Mouse (Mus musculus) hindbrain, postnatal 0 days (tissue): Measurements from ENCODE around the gene Vps11. TPM values are rescaled to one million over a fixed set of nuclear protein-coding genes. Genes with fewer than 3 reads are reported as not detected.
"Not testable (repeated sequence)": the region's sequence is repeated elsewhere in the genome, so short reads cannot be mapped to it uniquely, and the experiment has no call there.

ENCODE experiments used
- ATAC-seq: fragments of 200-750 bp; cut with Nextera tagmentation; 2 replicates; pipeline ENCODE4 v1.8.0; 2017; ENCODE audit warnings: mild to moderate bottlenecking, moderate TSS enrichment, moderate library complexity
- DNase-seq: peaks from one replicate; pipeline ENCODE4 v3.0.0-alpha.2; 2015; ENCODE audit warnings: low spot score
- H3K27ac ChIP-seq: fragments of 300-500 bp; sonication (generic); 2 replicates; pipeline ENCODE4 v1.5.1; 2014; ENCODE audit warnings: mild to moderate bottlenecking
- H3K27me3 ChIP-seq: fragments of 300-500 bp; sonication (generic); 2 replicates; pipeline ENCODE4 v1.6.1; 2014; ENCODE audit warnings: low read length, mixed read lengths; ENCODE audit not compliant: insufficient read depth
- H3K36me3 ChIP-seq: fragments of 300-500 bp; sonication (generic); 2 replicates; pipeline ENCODE4 v1.6.1; 2014; ENCODE audit warnings: low read length, mixed read lengths; ENCODE audit not compliant: insufficient read depth
- H3K4me1 ChIP-seq: fragments of 300-500 bp; sonication (generic); 2 replicates; pipeline ENCODE4 v1.6.1; 2014; ENCODE audit warnings: antibody characterized with exemption, low read length, mixed read lengths; ENCODE audit not compliant: insufficient read depth
- H3K4me2 ChIP-seq: fragments of 300-500 bp; sonication (generic); 2 replicates; pipeline ENCODE4 v1.6.1; 2014; ENCODE audit warnings: low read depth, mild to moderate bottlenecking, low read length, moderate library complexity, mixed read lengths
- H3K4me3 ChIP-seq: fragments of 300-500 bp; sonication (generic); 2 replicates; pipeline ENCODE4 v1.5.1; 2014; ENCODE audit warnings: low read length
- H3K9ac ChIP-seq: fragments of 300-500 bp; sonication (generic); replicated peaks from 2 replicates; pipeline ENCODE4 v1.6.1; 2014; ENCODE audit warnings: mild to moderate bottlenecking, low read length, moderate library complexity, mixed read lengths
- H3K9me3 ChIP-seq: fragments of 300-500 bp; sonication (generic); 2 replicates; pipeline ENCODE4 v1.6.1; 2016; ENCODE audit warnings: low read length, mixed read lengths
- CTCF ChIP-seq: IDR thresholded peaks from 2 replicates; pipeline ENCODE4 v1.5.1; 2016; ENCODE audit warnings: antibody characterized with exemption, control low read depth, low read depth
- whole genome bisulfite sequencing: fragments of 180-500 bp; shearing (Covaris S2); extraction: QIAGEN DNeasy Blood & Tissue Kit; methylation state at CpG from one replicate; pipeline ENCODE4 v1.1.7; 2014; 5-methylcytosine and 5-hydroxymethylcytosine counted together
- microRNA-seq, 2 experiments: library from miRNA; unstranded; fragments of <30 nt; microRNA quantifications; one replicate each; pipeline ENCODE4; 2016
- polyA plus RNA-seq: library from polyadenylated mRNA; unstranded; fragments of >200 nt; fragmentation: Nextera tagmentation; extraction: Ambion mirVana; gene quantifications from 2 replicates; pipeline ENCODE4 v1.2.1, GENCODE M21; 2015
- total RNA-seq: library from RNA; depleted of rRNA; stranded (reverse); fragments of >200 nt; gene quantifications from 2 replicates; pipeline ENCODE4 v1.2.3, GENCODE M21; 2014; rRNA removed

Gene Vps11
- total and polyA plus RNA-seq, 2 experiments from 2014 or later = 39.9 to 53.2 TPM

- H3K4me3 ChIP-seq = no peak overlapping the region
- 86% methylated on average over 6 of the region's 6 CpGs for WGBS
- no peaks in the 10 kb centered on the region for H3K27me3 ChIP-seq
- H3K4me1 ChIP-seq = 0 out of 2 replicates have a peak, but pooled peaks cover 5% of the 10 kb centered on the region
- DNase-seq = no peak
- no peak overlapping the region for H3K9ac ChIP-seq
- H3K36me3 ChIP-seq = peaks cover 13% of the 10 kb centered on the region
- no peaks in the 10 kb centered on the region for H3K9me3 ChIP-seq
- H3K4me2 ChIP-seq = no peak overlapping the region
- no peak for TF ChIP-seq CTCF
- no peak overlapping the region for H3K27ac ChIP-seq
- no peak for ATAC-seq
These were observed 54.9 kb downstream of the Vps11 start for GRCm38 (mm10) chr9:44306532-44306931.

- peak within 1 kb of the TSS; percentile 88 for H3K9ac ChIP-seq
- DNase-seq (peak; percentile 100), ATAC-seq (peak; percentile 99)
- peaks cover 18% of the 10 kb centered on the region for H3K36me3 ChIP-seq
- H3K9me3 ChIP-seq = no peaks in the 10 kb centered on the region
- WGBS = 1% methylated on average over 54 of the region's 54 CpGs
- H3K4me3 ChIP-seq = peak within 1 kb of the TSS; percentile 64
- 0 out of 2 replicates have a peak, but pooled peaks cover 5% of the 10 kb centered on the region for H3K4me1 ChIP-seq
- H3K4me2 ChIP-seq = peak within 1 kb of the TSS; percentile 72
- H3K27ac ChIP-seq = peak within 1 kb of the TSS; percentile 73
- no peak for TF ChIP-seq CTCF
- H3K27me3 ChIP-seq = no peaks in the 10 kb centered on the region
These were observed 55.9 kb downstream of the Vps11 start, which contains the start of gene Hinfp for GRCm38 (mm10) chr9:44305466-44306079. Hinfp (minus strand) TSS chr9:44305671.

- H3K4me2 ChIP-seq, ATAC-seq, H3K9me3 ChIP-seq, DNase-seq, H3K4me1 ChIP-seq, H3K27ac ChIP-seq, H3K4me3 ChIP-seq, H3K27me3 ChIP-seq, H3K9ac ChIP-seq: not testable (repeated sequence)
- WGBS = 95% methylated on average over 3 of the region's 3 CpGs
- peaks cover 62% of the 10 kb centered on the region for H3K36me3 ChIP-seq
These were observed 61.5 kb downstream of the Vps11 start for GRCm38 (mm10) chr9:44300001-44300400.

Small RNA genes lying within 50 kb of the gene (microRNA-seq; reads per million reads assigned to microRNA genes)
- gene Gm44335 = 0 reads per million in 2 experiments
- 0 to 0.35 reads per million in 2 experiments for gene Mir7085

Other genes starting within 250 kb of the Vps11 start
- gene Gm49380, start 248.2 kb downstream of the Vps11 start, total RNA-seq = not detected in 2 replicates
- 0.21 TPM in 1 of 2 replicates, not detected in the other for gene Gm49380, start 248.2 kb downstream of the Vps11 start, polyA plus RNA-seq
- 17.5 and 24.3 TPM in 2 replicates for gene Rnf26, start 248.2 kb downstream of the Vps11 start, total RNA-seq
- 38.0 and 41.1 TPM in 2 replicates for gene Rnf26, start 248.2 kb downstream of the Vps11 start, polyA plus RNA-seq
- 23.7 and 29.5 TPM in 2 replicates for gene Mcam, start 227.2 kb downstream of the Vps11 start, total RNA-seq
- 8.0 and 9.0 TPM in 2 replicates for gene Mcam, start 227.2 kb downstream of the Vps11 start, polyA plus RNA-seq
- 24.2 and 30.5 TPM in 2 replicates for gene Cbl, start 127.6 kb downstream of the Vps11 start, total RNA-seq
- 13.2 and 14.3 TPM in 2 replicates for gene Cbl, start 127.6 kb downstream of the Vps11 start, polyA plus RNA-seq
- 1.0 TPM in 1 of 2 replicates, not detected in the other for gene Ccdc153, start 121.0 kb downstream of the Vps11 start, total RNA-seq
- gene Ccdc153, start 121.0 kb downstream of the Vps11 start, polyA plus RNA-seq = 2.2 and 2.6 TPM in 2 replicates
- gene Pdzd3, start 110.2 kb downstream of the Vps11 start, total RNA-seq = 0.31 TPM in 1 of 2 replicates, not detected in the other
- 0.13 and 0.34 TPM in 2 replicates for gene Pdzd3, start 110.2 kb downstream of the Vps11 start, polyA plus RNA-seq
- gene Nlrx1, start 93.1 kb downstream of the Vps11 start, total RNA-seq = 5.7 and 12.7 TPM in 2 replicates
- gene Nlrx1, start 93.1 kb downstream of the Vps11 start, polyA plus RNA-seq = 5.1 and 6.9 TPM in 2 replicates
- gene Abcg4, start 73.1 kb downstream of the Vps11 start, total RNA-seq = 59.1 and 69.6 TPM in 2 replicates
- 21.0 and 24.1 TPM in 2 replicates for gene Abcg4, start 73.1 kb downstream of the Vps11 start, polyA plus RNA-seq
- 28.4 and 38.6 TPM in 2 replicates for gene Hinfp, start 56.0 kb downstream of the Vps11 start, total RNA-seq
- gene Hinfp, start 56.0 kb downstream of the Vps11 start, polyA plus RNA-seq = 14.8 and 15.2 TPM in 2 replicates
- gene C2cd2l, start 41.4 kb downstream of the Vps11 start, total RNA-seq = 50.5 and 55.6 TPM in 2 replicates
- 19.6 and 22.8 TPM in 2 replicates for gene C2cd2l, start 41.4 kb downstream of the Vps11 start, polyA plus RNA-seq
- 16.4 and 24.6 TPM in 2 replicates for gene Dpagt1, start 35.7 kb downstream of the Vps11 start, total RNA-seq
- gene Dpagt1, start 35.7 kb downstream of the Vps11 start, polyA plus RNA-seq = 30.9 and 34.9 TPM in 2 replicates
- gene H2afx, start 27.0 kb downstream of the Vps11 start, total RNA-seq = 272 and 314 TPM in 2 replicates
- 123 and 136 TPM in 2 replicates for gene H2afx, start 27.0 kb downstream of the Vps11 start, polyA plus RNA-seq
- gene Hmbs, start 17.4 kb downstream of the Vps11 start, total RNA-seq = 38.7 and 38.8 TPM in 2 replicates
- gene Hmbs, start 17.4 kb downstream of the Vps11 start, polyA plus RNA-seq = 64.3 and 67.3 TPM in 2 replicates
- gene Hyou1, start 17.8 kb upstream of the Vps11 start, total RNA-seq = 60.6 and 95.7 TPM in 2 replicates
- 15.5 and 17.4 TPM in 2 replicates for gene Hyou1, start 17.8 kb upstream of the Vps11 start, polyA plus RNA-seq
- 72.7 and 93.9 TPM in 2 replicates for gene Slc37a4, start 35.2 kb upstream of the Vps11 start, total RNA-seq
- 40.2 and 40.3 TPM in 2 replicates for gene Slc37a4, start 35.2 kb upstream of the Vps11 start, polyA plus RNA-seq
- 190 and 229 TPM in 2 replicates for gene Rps25, start 45.5 kb upstream of the Vps11 start, total RNA-seq
- 1,650 and 1,709 TPM in 2 replicates for gene Rps25, start 45.5 kb upstream of the Vps11 start, polyA plus RNA-seq
- 108 and 120 TPM in 2 replicates for gene Trappc4, start 45.9 kb upstream of the Vps11 start, total RNA-seq
- 293 and 307 TPM in 2 replicates for gene Trappc4, start 45.9 kb upstream of the Vps11 start, polyA plus RNA-seq
- gene Ccdc84, start 56.9 kb upstream of the Vps11 start, total RNA-seq = 14.7 and 23.6 TPM in 2 replicates
- 26.0 and 31.1 TPM in 2 replicates for gene Ccdc84, start 56.9 kb upstream of the Vps11 start, polyA plus RNA-seq
- not detected in 2 replicates for gene Foxr1, start 79.5 kb upstream of the Vps11 start, total RNA-seq
- not detected in 2 replicates for gene Foxr1, start 79.5 kb upstream of the Vps11 start, polyA plus RNA-seq
- not detected in 2 replicates for gene Upk2, start 93.3 kb upstream of the Vps11 start, total RNA-seq
- gene Upk2, start 93.3 kb upstream of the Vps11 start, polyA plus RNA-seq = not detected in 2 replicates
- 32.7 and 44.5 TPM in 2 replicates for gene Bcl9l, start 121.2 kb upstream of the Vps11 start, total RNA-seq
- gene Bcl9l, start 121.2 kb upstream of the Vps11 start, polyA plus RNA-seq = 7.8 and 8.4 TPM in 2 replicates
- gene Cxcr5, start 200.2 kb upstream of the Vps11 start, total RNA-seq = not detected in 2 replicates
- not detected in 2 replicates for gene Cxcr5, start 200.2 kb upstream of the Vps11 start, polyA plus RNA-seq
- 52.9 and 56.2 TPM in 2 replicates for gene Ddx6, start 243.2 kb upstream of the Vps11 start, total RNA-seq
- 22.3 and 22.7 TPM in 2 replicates for gene Ddx6, start 243.2 kb upstream of the Vps11 start, polyA plus RNA-seq